Mouse (Mus musculus) hindbrain, embryonic 16.5 days (tissue): ENCODE measurements around the gene Tubb3. TPM values are rescaled to one million over a fixed set of nuclear protein-coding genes. Genes with fewer than 3 reads are reported as not detected.

Experiments used
- ATAC-seq: fragments of 200-750 bp; cut with Nextera tagmentation; 2 replicates; pipeline ENCODE4 v1.8.0; 2017; ENCODE audit warnings: moderate TSS enrichment, moderate library complexity
- H3K27ac ChIP-seq: fragments of 300-500 bp; sonication (generic); 2 replicates; pipeline ENCODE4 v1.5.1; 2014; ENCODE audit warnings: low read depth, mild to moderate bottlenecking, control low read depth, low read length, moderate library complexity
- H3K27me3 ChIP-seq: fragments of 300-500 bp; sonication (generic); replicated peaks from 2 replicates; pipeline ENCODE4 v1.6.1; 2014; ENCODE audit warnings: low read length; ENCODE audit not compliant: control insufficient read depth, insufficient read depth
- H3K36me3 ChIP-seq: fragments of 300-500 bp; sonication (generic); 2 replicates; pipeline ENCODE4 v1.6.1; 2014; ENCODE audit warnings: mild to moderate bottlenecking, low read length, moderate library complexity, mixed read lengths; ENCODE audit not compliant: control insufficient read depth, insufficient read depth
- H3K4me1 ChIP-seq: fragments of 300-500 bp; sonication (generic); 2 replicates; pipeline ENCODE4 v1.6.1; 2014; ENCODE audit warnings: low read depth, low read length; ENCODE audit not compliant: control insufficient read depth, insufficient read depth
- H3K4me2 ChIP-seq: fragments of 300-500 bp; sonication (generic); 2 replicates; pipeline ENCODE4 v1.6.1; 2014; ENCODE audit warnings: mild to moderate bottlenecking, low read length, control low read depth, moderate library complexity
- H3K4me3 ChIP-seq: fragments of 300-500 bp; sonication (generic); 2 replicates; pipeline ENCODE4 v1.5.1; 2014; ENCODE audit warnings: mild to moderate bottlenecking, low read length, control low read depth, moderate library complexity
- H3K9ac ChIP-seq: fragments of 300-500 bp; sonication (generic); 2 replicates; pipeline ENCODE4 v1.6.1; 2014; ENCODE audit warnings: low read depth, mild to moderate bottlenecking, control low read depth, low read length, moderate library complexity
- H3K9me3 ChIP-seq: fragments of 300-500 bp; sonication (generic); 2 replicates; pipeline ENCODE4 v1.6.1; 2014; ENCODE audit warnings: mild to moderate bottlenecking, low read length, moderate library complexity; ENCODE audit not compliant: control insufficient read depth
- WGBS: fragments of 180-500 bp; shearing (Covaris S2); extraction: QIAGEN DNeasy Blood & Tissue Kit; methylation state at CpG from one replicate; pipeline ENCODE4 v1.1.7; 2014; 5-methylcytosine and 5-hydroxymethylcytosine counted together
- polyA plus RNA-seq: library from polyadenylated mRNA; unstranded; fragments of >200 nt; fragmentation: Nextera tagmentation; extraction: Ambion mirVana; gene quantifications from 2 replicates; pipeline ENCODE4 v1.2.1, GENCODE M21; 2015

Tubb3 gene
- polyA plus RNA-seq, result 1,869 and 1,947 TPM in 2 replicates

DNA sequence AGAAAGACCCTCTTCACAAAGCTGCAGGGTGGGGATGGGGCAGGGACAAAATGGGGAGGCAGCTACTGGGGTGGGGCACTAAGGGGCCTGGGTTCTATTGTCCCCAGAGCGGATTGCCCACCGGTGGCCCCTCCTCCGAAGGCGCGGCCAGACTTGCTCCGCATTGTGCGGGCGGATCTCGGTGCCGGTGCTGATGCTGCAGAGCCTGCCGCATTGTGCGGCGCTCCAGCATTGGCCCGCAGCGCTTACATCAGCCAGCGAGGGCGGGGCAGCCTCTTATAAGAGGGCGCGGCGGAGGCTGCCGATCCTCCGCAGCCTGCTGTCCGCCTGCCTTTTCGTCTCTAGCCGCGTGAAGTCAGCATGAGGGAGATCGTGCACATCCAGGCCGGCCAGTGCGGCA lies at the start of gene Tubb3:
Tubb3 (plus strand) TSS at position 179 of the 400 bp plus-strand sequence.
- Histone ChIP-seq H3K27me3 (no peaks in the 10 kb centered on the region), H3K36me3 (no peaks in the 10 kb centered on the region), H3K27ac (peak within 1 kb of the TSS; percentile 96), H3K4me3 (peak within 1 kb of the TSS; percentile 79), H3K9me3 (no peaks in the 10 kb centered on the region), H3K9ac (peak within 1 kb of the TSS; percentile 97), H3K4me2 (peak within 1 kb of the TSS; percentile 98), H3K4me1 (peaks cover 22% of the 10 kb centered on the region)
- 0% methylated on average over 28 of the region's 29 CpGs for WGBS
- ATAC-seq, result peak; percentile 94

DNA sequence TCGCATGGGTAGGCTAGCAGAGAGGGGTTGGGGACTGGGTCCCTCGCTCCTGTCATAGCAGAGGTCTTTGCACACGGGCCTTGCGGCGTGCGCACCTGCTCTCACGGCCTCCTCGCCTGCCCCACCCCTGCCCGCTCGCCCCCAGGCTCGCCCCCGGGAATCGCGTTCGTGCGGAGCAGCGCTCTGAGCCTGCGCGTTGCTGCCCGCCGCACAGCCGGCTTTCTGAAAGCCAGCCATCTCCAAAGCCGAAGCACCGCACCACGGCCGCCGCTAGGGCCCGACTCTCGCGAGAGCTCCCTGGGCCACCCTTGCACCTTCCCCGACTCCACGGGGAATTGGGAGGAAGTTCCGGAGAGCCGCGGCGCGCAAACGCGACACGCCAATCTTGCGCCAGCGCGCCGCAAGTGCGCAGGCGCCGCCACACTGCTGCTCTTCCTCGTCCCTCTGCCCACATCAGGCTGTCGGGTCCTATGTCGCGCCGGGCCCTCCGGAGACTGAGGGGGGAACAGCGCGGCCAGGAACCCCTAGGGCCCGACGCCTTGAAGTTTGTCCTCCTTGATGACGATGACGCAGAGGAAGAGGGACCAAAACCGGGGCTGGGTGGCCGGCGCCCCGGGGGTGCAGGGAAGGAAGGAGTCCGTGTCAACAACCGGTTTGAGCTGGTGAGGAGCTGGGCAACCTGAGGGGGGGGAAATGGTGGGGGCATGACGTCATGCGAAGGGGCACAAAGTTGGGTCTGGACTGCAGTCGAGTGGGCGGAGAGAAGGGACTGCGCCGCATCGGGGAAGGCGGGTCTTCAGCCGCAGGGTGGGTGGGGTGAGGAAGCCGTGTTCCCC lies 37.6 kb upstream of the Tubb3 start, which contains the start of gene Tcf25:
Tcf25 (plus strand) TSS at position 351 of the 836 bp plus-strand sequence.
- H3K36me3 ChIP-seq, result peaks cover 5% of the 10 kb centered on the region; the same call in 1 of the 2 replicates
- peak within 1 kb of the TSS; percentile 89 for H3K4me2 ChIP-seq
- WGBS, result under 1% methylated on average over 67 of the region's 75 CpGs
- H3K4me3 ChIP-seq, result peak within 1 kb of the TSS; percentile 91
- H3K9me3 ChIP-seq, result no peaks in the 10 kb centered on the region
- peak; percentile 95 for ATAC-seq
- H3K9ac ChIP-seq, result peak within 1 kb of the TSS; percentile 90
- peak within 1 kb of the TSS; percentile 98 for H3K27ac ChIP-seq
- H3K4me1 ChIP-seq, result peaks cover 21% of the 10 kb centered on the region
- no peaks in the 10 kb centered on the region for H3K27me3 ChIP-seq

- no peaks in the 10 kb centered on the region for H3K27me3 ChIP-seq
- WGBS, result 0% methylated on average over 20 of the region's 20 CpGs
- no peaks in the 10 kb centered on the region for H3K9me3 ChIP-seq
- peak overlapping the region; percentile 98 for H3K27ac ChIP-seq
- ATAC-seq, result peak; percentile 73
- peak overlapping the region; percentile 91 for H3K4me3 ChIP-seq
- peaks cover 21% of the 10 kb centered on the region for H3K4me1 ChIP-seq
- H3K4me2 ChIP-seq, result peak overlapping the region; percentile 89
- H3K36me3 ChIP-seq, result peaks cover 2% of the 10 kb centered on the region; the same call in 1 of the 2 replicates
- H3K9ac ChIP-seq, result peak overlapping the region; percentile 90
Measured at GRCm38 (mm10) chr8:123374239-123374578, 37.0 kb upstream of the Tubb3 start.

- peaks cover 21% of the 10 kb centered on the region for H3K4me1 ChIP-seq
- H3K4me3 ChIP-seq, result no peak overlapping the region
- 78% methylated on average over 10 of the region's 10 CpGs for WGBS
- no peaks in the 10 kb centered on the region for H3K9me3 ChIP-seq
- H3K27ac ChIP-seq, result no peak overlapping the region; the same call in 1 of the 2 replicates
- no peaks in the 10 kb centered on the region for H3K27me3 ChIP-seq
- no peaks in the 10 kb centered on the region; the same call in 1 of the 2 replicates for H3K36me3 ChIP-seq
- ATAC-seq, result no peak
- H3K4me2 ChIP-seq, result no peak overlapping the region
- peak overlapping the region; percentile 30; the same call in 1 of the 2 replicates for H3K9ac ChIP-seq
Measured at GRCm38 (mm10) chr8:123375701-123376100, 35.5 kb upstream of the Tubb3 start.

DNA sequence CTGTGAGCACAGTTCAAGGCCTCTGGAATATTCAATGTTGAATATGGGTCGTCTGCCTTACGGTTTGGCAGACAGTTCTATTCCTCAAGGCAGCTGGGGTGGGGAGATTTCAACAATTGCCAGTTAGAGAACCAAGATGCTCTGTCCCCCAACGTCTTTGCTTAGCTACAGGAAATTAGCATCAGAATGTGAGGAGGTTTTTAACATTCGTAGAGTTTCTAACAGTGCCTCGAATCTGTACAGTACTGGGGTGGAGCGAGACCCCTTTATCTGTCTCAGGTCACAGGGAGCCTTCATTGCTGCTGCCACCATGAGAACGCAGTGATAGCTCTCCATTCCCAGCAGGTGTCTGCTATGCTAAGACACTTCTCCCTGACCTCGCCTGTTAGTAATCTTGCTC lies 35.1 kb upstream of the Tubb3 start:
- H3K9ac ChIP-seq, result no peak overlapping the region; the same call in 1 of the 2 replicates
- peaks cover 21% of the 10 kb centered on the region for H3K4me1 ChIP-seq
- no peak overlapping the region for H3K4me2 ChIP-seq
- H3K36me3 ChIP-seq, result no peaks in the 10 kb centered on the region; the same call in 1 of the 2 replicates
- ATAC-seq, result no peak
- WGBS, result 46% methylated on average over 8 of the region's 8 CpGs
- no peak overlapping the region for H3K4me3 ChIP-seq
- no peaks in the 10 kb centered on the region for H3K27me3 ChIP-seq
- no peaks in the 10 kb centered on the region for H3K9me3 ChIP-seq
- H3K27ac ChIP-seq, result no peak overlapping the region

- H3K36me3 ChIP-seq, result peaks cover 35% of the 10 kb centered on the region
- H3K27ac ChIP-seq, result no peak overlapping the region
- no peaks in the 10 kb centered on the region for H3K4me1 ChIP-seq
- H3K27me3 ChIP-seq, result no peaks in the 10 kb centered on the region
- no peak overlapping the region for H3K9ac ChIP-seq
- H3K4me2 ChIP-seq, result no peak overlapping the region
- WGBS, result 90% methylated on average over 4 of the region's 4 CpGs
- no peak for ATAC-seq
- H3K4me3 ChIP-seq, result no peak overlapping the region
- no peaks in the 10 kb centered on the region for H3K9me3 ChIP-seq
Measured at GRCm38 (mm10) chr8:123381711-123382110, 29.5 kb upstream of the Tubb3 start.

GRCm38 (mm10) chr8:123382516-123382915 lies 28.7 kb upstream of the Tubb3 start:
- 84% methylated on average over 8 of the region's 8 CpGs for WGBS

GRCm38 (mm10) chr8:123384883-123385540 lies 26.2 kb upstream of the Tubb3 start:
- WGBS, result 71% methylated on average over 9 of the region's 9 CpGs
- H3K4me2 ChIP-seq, result no peak overlapping the region
- no peak overlapping the region for H3K9ac ChIP-seq
- ATAC-seq, result no peak
- no peak overlapping the region for H3K4me3 ChIP-seq
- no peaks in the 10 kb centered on the region for H3K9me3 ChIP-seq
- no peaks in the 10 kb centered on the region for H3K27me3 ChIP-seq
- no peaks in the 10 kb centered on the region for H3K4me1 ChIP-seq
- peaks cover 62% of the 10 kb centered on the region for H3K36me3 ChIP-seq
- H3K27ac ChIP-seq, result no peak overlapping the region

More at GRCm38 (mm10) chr8:123382516-123382915, 28.7 kb upstream of the Tubb3 start:
- peaks cover 39% of the 10 kb centered on the region for H3K36me3 ChIP-seq
- H3K4me2 ChIP-seq, result no peak overlapping the region
- H3K27ac ChIP-seq, result no peak overlapping the region
- no peak overlapping the region for H3K9ac ChIP-seq
- no peaks in the 10 kb centered on the region for H3K4me1 ChIP-seq
- ATAC-seq, result no peak
- no peak overlapping the region for H3K4me3 ChIP-seq
- H3K27me3 ChIP-seq, result no peaks in the 10 kb centered on the region
- no peaks in the 10 kb centered on the region for H3K9me3 ChIP-seq

DNA sequence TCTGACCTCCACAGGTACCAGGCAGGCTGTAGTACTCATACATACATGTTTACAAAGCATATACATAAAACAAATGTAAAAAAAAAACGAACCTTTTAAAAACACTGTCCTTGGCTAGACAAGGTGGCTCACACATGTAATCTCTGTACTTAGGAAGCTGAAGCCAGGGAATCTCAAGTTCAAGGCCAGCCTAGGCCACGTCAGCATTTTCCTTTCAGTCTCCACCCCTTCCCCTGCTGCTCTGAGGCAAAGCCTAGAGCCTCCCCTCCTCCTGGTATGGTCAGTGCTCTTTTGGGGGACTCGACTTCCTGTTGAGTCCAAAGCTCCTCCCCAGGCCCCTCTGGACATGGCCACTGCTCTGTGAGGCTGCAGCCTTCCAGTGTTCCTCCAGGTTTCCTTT lies 24.2 kb upstream of the Tubb3 start:
- 85% methylated on average over 3 of the region's 3 CpGs for WGBS
- H3K4me3 ChIP-seq, result no peak overlapping the region
- no peak overlapping the region for H3K9ac ChIP-seq
- no peaks in the 10 kb centered on the region for H3K27me3 ChIP-seq
- no peak overlapping the region for H3K4me2 ChIP-seq
- H3K27ac ChIP-seq, result no peak overlapping the region
- no peak for ATAC-seq
- no peaks in the 10 kb centered on the region for H3K9me3 ChIP-seq
- no peaks in the 10 kb centered on the region for H3K4me1 ChIP-seq
- H3K36me3 ChIP-seq, result peaks cover 75% of the 10 kb centered on the region
